Mouse (Mus musculus) brain, embryonic 14.5 days (tissue): ENCODE data around the gene Hist2h3b.

Source experiments
- CTCF ChIP-seq: fragments of 200-500 bp; IDR thresholded peaks from 2 replicates; pipeline ENCODE4 v1.5.1; 2012; ENCODE audit warnings: inconsistent platforms, mild to moderate bottlenecking, moderate library complexity, borderline replicate concordance; ENCODE audit not compliant: insufficient read depth, insufficient read length; ENCODE audit errors: extremely low read depth
- POLR2A ChIP-seq: fragments of 200-500 bp; IDR thresholded peaks from 2 replicates; pipeline ENCODE4 v1.6.1; 2012; ENCODE audit warnings: mild to moderate bottlenecking, inconsistent platforms, borderline replicate concordance; ENCODE audit not compliant: poor library complexity, insufficient read depth, insufficient read length, severe bottlenecking; ENCODE audit errors: extremely low read depth

GRCm38 (mm10) chr3:96280660-96281059 is 12.2 kb downstream of the Hist2h3b start:
- TF ChIP-seq CTCF: no peak
- no peak for TF ChIP-seq POLR2A
